Mouse (Mus musculus): ENCODE results near the gene Gm4131. TPM values are rescaled to one million over a fixed set of nuclear protein-coding genes. Genes with fewer than 3 reads are reported as not detected.

Gene Gm4131
- total RNA-seq, 2 experiments from 2014 or later = not detected

GRCm38 (mm10) chr14:62417501-62417900 lies 149.2 kb downstream of the Gm4131 start:
- intact Hi-C loops (cut with DNase I) = no loop called here
- no peak for DNase-seq

GRCm38 (mm10) chr14:62416742-62417134 lies 150.0 kb downstream of the Gm4131 start:
- peak; percentile 82 for DNase-seq
- intact Hi-C loops (cut with DNase I) = no loop called here

GRCm38 (mm10) chr14:62416007-62416741 lies 150.5 kb downstream of the Gm4131 start:
- intact Hi-C loops (cut with DNase I) = no loop called here
- DNase-seq = peak; percentile 84

Other genes with a start within 250 kb of the Gm4131 start
- 1 to 10 TPM in 1 of 2 experiments, under 1 TPM in 1; 0.74 to 1.3 TPM for gene Gucy1b2, start 110.6 kb downstream of the Gm4131 start, total RNA-seq (2021)
- 100 to 1,000 TPM in 1 of 2 experiments, 10 to 100 TPM in 1; 96.3 to 104 TPM for gene Fam124a, start 11.2 kb downstream of the Gm4131 start, total RNA-seq (2021)
- gene Serpine3, start 96.7 kb upstream of the Gm4131 start, total RNA-seq (2021) = under 1 TPM in 1 of 2 experiments, not detected in 1; 0.28 TPM
- 10 to 100 TPM; 35.8 to 37.6 TPM for gene Ints6, start 194.2 kb upstream of the Gm4131 start, total RNA-seq (2021)